Mouse (Mus musculus): ENCODE results near the gene E130116L18Rik. TPM values are rescaled to one million over a fixed set of nuclear protein-coding genes. Genes with fewer than 3 reads are reported as not detected.
A peak's percentile ranks its signal among the peaks of the same experiment; 100 is the strongest.
"Not testable (repeated sequence)": the region's sequence is repeated elsewhere in the genome, so short reads cannot be mapped to it uniquely, and the experiment has no call there.

The E130116L18Rik gene
- polyA plus RNA-seq (2017; shearing (Covaris generic)) = not detected

DNA sequence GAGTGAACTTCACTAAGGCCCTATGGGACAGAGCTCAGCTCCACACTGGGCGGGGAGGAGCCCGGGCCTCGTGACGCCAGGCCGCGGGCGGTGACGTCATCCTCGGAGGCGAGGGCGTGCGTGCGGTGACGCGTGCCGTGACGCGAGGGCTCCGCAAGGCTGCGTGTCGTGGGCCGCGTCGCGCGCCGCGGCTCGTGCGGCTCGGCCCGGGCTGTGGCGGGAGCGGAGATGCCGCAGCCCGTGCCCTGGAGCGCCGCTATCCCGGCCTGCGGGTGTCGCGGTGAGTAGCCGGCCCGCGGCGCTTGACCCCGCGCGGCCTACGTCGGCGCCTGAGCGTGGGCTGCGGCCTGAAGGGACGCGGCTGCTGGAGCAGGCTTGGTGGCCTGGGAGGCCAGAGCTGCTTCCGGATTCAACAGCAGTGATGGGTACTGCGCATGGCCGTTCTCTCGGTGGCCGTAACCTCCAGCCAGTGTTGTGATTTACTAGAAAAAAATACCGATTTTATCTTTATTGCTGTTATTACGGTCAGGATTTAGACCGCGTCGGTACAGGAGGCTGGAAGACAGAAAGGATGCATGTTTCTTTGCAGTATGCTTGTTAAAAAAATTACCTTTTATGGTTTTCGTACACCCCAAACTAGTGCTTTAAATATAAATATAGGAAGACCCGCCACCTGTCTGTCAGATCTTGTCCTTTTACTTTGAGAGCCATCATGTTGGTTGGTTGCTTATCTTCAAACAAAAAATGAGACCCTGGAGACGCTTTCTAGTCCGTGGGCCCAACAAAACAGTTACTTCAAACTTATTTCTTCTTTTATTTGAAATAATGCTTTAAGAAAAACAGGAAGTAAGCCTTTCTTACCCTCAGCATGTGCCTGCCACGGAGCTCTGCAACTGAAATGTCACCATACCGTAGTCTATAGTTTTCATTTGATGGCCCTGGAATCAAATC is at the start of gene E130116L18Rik:
Gene E130116L18Rik, minus strand, starts transcription at position 402 of the 951 bp plus-strand sequence.
- ATAC-seq = peak; percentile 98

DNA sequence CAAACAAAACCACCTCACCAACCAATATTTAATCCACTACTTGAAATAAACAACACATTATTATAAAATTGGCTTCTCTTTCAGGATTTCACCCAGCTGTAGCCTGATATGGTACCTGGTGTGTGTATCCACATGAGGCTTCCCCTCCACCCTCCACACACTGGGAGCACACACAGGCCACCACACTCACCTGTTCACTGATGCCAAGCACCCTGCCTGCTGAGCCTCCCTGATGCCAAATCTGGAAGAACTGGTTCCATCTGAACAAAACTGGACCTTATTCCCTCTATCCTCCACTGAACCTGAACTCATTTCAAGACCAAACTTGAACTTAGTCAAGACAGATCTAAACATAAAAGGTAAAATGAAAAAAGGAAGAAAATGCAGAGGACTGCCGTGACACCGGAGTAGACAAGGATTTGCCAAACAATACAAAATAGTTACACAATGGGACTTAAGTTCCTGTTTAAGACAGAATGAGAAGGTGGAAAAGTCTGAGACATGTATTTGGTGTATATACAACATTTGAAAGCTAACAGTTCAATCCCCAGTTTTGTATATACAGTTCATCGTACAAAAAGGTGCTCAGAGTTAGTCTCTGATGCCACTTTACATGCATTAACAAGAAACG is 45.4 kb upstream of the E130116L18Rik start:
- no peak for ATAC-seq

- ATAC-seq = no peak
These were observed 39.3 kb upstream of the E130116L18Rik start for GRCm38 (mm10) chr5:25262266-25262665.

DNA sequence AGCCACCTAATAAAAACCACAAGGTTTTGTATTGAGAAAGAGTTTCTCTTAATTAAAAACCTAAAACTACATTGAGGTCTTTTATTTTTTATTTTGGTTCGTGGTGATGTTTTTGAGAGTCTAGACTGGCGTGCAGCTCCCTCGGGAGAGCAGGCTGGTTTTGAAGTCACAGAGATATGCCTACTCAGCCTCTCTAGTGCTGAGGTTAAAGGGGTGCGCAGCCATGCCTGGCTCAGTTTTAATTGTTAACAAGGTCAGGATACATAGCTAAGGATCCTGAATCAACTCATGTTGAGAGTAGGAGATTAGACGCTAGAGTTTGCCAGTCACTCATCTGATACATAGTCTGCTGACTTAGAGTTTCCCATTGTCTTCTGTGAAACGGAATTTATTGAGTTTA is 38.5 kb upstream of the E130116L18Rik start:
- no peak for ATAC-seq

GRCm38 (mm10) chr5:25256686-25257085 is 33.7 kb upstream of the E130116L18Rik start:
- no peak for ATAC-seq

DNA sequence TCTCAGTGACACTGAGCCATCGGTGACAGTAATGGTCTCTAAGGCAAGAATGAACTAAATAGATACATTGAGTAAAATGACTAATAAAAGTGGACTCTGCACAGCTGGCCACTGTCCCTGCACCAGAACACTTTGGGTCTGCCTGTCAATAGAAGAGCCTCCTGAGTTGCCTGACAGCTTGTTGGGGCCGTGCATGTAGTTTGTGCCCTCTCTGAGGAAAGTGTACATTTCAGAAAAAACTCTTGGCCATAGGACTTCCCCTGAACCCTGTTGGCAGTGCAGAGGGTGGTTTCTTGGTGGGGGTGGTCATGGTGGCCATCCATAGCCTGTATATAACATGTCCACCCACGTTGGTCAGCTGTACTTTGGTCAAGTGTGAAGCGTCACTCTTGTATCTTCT is 31.5 kb upstream of the E130116L18Rik start:
- ATAC-seq = no peak

DNA sequence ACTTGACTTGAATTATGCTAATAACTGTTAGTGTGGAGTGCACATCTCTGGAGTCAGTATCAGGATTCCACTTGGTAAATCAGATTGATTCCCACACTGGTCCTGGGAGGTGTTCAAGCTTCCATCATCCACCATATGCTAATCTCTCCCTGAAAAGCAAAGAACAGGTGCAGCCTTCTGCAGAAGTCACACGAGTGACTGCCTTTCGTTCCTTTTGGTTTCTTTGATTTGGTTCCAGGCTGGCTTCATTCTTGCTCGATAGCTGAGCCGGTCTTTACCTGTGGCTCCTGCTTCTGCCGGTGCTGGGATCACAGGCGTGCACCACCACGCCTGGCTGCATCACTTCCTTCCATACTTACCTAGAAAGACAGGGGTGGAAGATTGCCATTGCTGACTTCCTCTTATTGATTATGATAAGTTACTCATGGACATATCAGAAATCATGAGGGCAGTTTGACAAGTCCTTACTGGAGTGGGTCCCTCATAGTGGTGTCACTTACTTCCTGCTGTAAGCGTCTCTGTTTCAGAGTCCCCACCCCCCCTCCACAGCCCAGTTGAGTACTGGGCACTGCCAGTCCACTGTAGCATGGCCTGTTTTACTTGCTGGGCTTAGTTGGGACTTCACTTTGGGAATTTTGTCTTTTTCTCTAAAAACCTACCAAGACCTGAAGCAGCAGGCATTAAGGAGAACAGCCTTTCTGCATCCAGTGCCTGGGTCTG is 30.0 kb upstream of the E130116L18Rik start:
- no peak for ATAC-seq

GRCm38 (mm10) chr5:25252423-25252822 is 29.5 kb upstream of the E130116L18Rik start:
- no peak for ATAC-seq

GRCm38 (mm10) chr5:25247036-25247435 is 24.1 kb upstream of the E130116L18Rik start:
- no peak for ATAC-seq

DNA sequence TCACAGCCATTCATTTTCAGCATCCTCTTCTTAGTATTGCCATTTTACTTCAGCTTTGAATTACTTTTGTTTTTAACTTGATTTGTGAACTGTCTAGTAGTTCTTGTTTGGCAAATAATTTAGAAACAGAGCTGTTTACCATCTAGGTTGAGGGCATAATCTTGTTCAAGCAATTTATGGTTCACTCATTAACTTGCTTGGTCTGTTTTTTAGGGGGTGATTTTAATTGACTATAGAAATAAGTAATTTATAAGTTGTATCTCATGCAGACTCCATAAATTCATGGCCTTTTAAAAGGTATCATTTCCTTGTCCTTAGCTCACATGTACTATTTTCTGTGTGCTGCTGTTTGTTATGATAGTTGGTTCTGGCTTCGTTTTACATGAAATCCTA is 23.5 kb upstream of the E130116L18Rik start:
- ATAC-seq = no peak

GRCm38 (mm10) chr5:25245806-25246472 is 23.0 kb upstream of the E130116L18Rik start:
- no peak for ATAC-seq

- no peak for ATAC-seq
These were observed 20.1 kb upstream of the E130116L18Rik start for GRCm38 (mm10) chr5:25243101-25243500.

DNA sequence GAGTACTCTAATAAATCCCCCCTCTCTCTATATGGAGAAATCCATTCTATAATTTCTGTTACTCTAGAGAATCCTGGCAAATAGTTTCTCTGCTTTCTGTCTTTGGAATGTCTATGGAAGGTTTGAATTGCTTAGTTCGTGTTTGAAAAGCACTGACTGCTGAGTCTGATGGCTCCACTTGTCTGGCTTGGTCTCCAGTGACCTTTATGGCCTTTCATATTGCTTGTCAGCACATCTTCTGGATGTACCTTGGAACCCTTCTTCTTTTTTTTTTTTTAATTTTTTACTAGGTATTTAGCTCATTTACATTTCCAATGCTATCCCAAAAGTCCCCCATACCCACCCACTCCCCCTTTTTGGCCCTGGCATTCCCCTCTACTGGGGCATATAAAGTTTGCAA is 1.4 kb upstream of the E130116L18Rik start:
- ATAC-seq = not testable (repeated sequence)

- no peak for ATAC-seq
These were observed 1.3 kb downstream of the E130116L18Rik start, which contains the start of gene Galnt11 for GRCm38 (mm10) chr5:25221604-25222003. Gene Galnt11, plus strand, starts transcription at chr5:25221904.

- no peak for ATAC-seq
These were observed 7.9 kb downstream of the E130116L18Rik start for GRCm38 (mm10) chr5:25215006-25215405.

GRCm38 (mm10) chr5:25213216-25213615 is 9.7 kb downstream of the E130116L18Rik start:
- ATAC-seq = not testable (repeated sequence)

DNA sequence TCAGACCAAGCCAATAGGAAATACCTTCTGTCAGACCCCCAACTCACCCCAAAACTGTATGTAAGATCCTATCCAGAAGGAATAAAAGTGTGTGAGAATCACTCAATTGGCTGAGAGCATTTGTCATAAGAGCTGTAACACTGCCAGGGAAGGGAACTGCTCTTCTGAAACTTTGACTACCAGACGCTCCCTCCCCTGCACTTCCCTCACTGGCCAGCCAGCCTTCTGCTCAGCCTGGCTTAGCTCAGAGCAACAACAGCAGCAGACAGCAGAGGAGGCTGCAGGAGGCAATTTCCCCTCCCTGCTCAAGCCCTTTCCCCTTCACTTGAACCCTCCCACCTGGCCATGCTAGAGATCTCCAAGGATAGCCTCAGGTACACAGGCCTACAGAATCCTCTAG is 11.1 kb downstream of the E130116L18Rik start:
- no peak for ATAC-seq

GRCm38 (mm10) chr5:25190521-25190920 is 32.4 kb downstream of the E130116L18Rik start:
- ATAC-seq = no peak

DNA sequence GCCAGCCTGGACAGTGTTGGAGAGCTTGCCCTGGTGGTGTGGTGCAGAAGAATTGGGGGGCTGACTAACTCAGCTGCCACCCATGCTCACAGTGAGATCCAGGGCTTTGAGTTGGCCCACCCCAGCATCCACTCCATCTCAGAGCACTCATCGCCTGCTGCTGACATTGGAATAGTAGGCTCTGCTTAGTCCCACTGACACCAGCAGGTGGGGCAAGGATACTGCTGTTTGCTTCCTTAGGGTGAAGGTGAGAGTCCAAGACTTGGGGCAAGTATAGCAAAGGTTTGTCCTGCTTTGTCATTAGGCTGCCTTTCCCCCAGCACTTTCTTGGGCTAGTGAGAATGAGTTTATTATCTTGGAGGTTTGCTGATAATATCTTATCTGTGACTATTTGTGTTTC is 34.2 kb downstream of the E130116L18Rik start:
- no peak for ATAC-seq

DNA sequence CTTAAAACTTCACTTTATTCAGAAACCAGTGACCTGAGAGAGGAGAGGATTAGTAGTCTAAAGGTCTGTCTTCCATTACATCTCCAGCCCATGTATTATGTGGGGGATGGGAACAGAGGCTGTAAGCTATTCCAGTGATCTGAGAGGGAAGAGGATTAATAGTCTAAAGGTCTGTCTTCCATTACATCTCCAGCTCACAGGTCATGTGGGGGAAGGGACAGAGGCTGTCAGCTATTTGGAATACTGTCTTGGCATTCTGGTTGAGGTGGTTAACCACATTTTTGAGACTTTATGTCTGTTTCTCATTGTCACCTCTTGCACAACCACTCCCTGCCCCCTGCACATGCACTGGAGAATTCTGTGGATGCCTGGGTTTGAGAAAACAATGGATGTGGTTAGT is 35.2 kb downstream of the E130116L18Rik start:
- ATAC-seq = no peak

GRCm38 (mm10) chr5:25184594-25184993 is 38.4 kb downstream of the E130116L18Rik start:
- ATAC-seq = no peak

- no peak for ATAC-seq
These were observed 39.4 kb downstream of the E130116L18Rik start for GRCm38 (mm10) chr5:25183595-25183994.

All from CD4-positive, CD25-positive, alpha-beta regulatory T cell, adult 4 months (primary cell).